Mouse (Mus musculus) ZHBTc4 (cell line): ENCODE measurements at regions not wholly inside any gene's neighbourhood (a gene's known extent, or its start where the extent isn't known, plus 50 kb on each side); places are given as distances from the start of the nearest gene placed in this dataset.
"Not testable (repeated sequence)": the region's sequence is repeated elsewhere in the genome, so short reads cannot be mapped to it uniquely, and the experiment has no call there.

ENCODE experiments used
- DNase-seq: peaks from one replicate; pipeline ENCODE4 v3.0.0-alpha.2; 2011; ENCODE audit warnings: low read depth, low spot score

DNA sequence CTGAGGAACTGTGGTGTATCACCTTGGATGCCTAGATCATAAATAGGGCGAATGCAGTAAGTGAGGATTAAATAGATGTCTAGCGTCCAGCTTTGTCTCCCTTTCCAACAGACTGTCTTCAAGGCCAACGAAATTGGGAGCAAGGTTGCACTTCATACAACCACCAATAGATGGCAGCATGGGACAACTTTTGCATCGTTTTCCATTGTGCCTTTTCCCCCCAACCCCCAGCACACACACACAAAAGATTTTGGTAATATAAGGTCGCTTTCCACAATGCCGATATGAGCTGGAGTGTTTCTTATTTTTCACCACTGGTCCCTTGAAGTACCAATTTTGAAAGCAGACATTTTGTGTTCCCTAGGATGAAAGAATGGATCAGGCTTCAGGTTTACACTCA, 304.7 kb downstream of the BC048507 start:
- peak; percentile 30 for DNase-seq

DNA sequence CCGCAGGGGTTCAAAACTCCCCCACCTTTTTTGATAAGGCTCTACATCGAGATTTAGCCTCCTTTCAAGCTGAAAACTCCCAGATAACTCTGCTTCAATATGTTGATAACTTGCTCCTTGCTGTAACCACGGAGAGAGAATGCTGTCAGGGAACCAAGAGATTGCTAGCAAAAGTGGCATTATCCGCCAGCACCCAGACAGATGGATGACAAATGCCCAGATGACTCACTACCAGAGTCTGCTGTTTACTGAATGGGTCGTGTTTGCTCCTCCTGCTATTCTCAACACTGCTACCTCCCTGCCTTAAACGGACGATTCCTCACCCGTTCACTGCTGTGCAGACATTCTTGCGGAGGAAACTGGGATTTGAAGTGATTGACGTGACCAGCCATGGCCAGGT, 310.3 kb downstream of the BC048507 start:
- not testable (repeated sequence) for DNase-seq
